Mouse (Mus musculus): Measurements from ENCODE around the gene Atp11a.

Atp11a gene

GRCm38 (mm10) chr8:12873357-12874046, 116.7 kb downstream of the Atp11a start, which contains the start of gene Mcf2l:
Mcf2l (plus strand) TSS chr8:12873806.
- peak; percentile 91 for DNase-seq (ENCODE audit: low spot score)

- no peak for DNase-seq (ENCODE audit: low spot score)
These were observed 117.5 kb downstream of the Atp11a start for GRCm38 (mm10) chr8:12874194-12874791.

- DNase-seq (ENCODE audit: low spot score), result no peak
These were observed 118.2 kb downstream of the Atp11a start for GRCm38 (mm10) chr8:12874971-12875370.

- no peak for DNase-seq (ENCODE audit: low spot score)
These were observed 120.3 kb downstream of the Atp11a start for GRCm38 (mm10) chr8:12877126-12877525.

- DNase-seq (ENCODE audit: low spot score), result no peak
These were observed 123.3 kb downstream of the Atp11a start for GRCm38 (mm10) chr8:12880163-12880562.

GRCm38 (mm10) chr8:12883051-12884004, 126.5 kb downstream of the Atp11a start:
- peak; percentile 46 for DNase-seq (ENCODE audit: low spot score)

GRCm38 (mm10) chr8:12887772-12888435, 131.1 kb downstream of the Atp11a start:
- DNase-seq (ENCODE audit: low spot score), result no peak

DNA sequence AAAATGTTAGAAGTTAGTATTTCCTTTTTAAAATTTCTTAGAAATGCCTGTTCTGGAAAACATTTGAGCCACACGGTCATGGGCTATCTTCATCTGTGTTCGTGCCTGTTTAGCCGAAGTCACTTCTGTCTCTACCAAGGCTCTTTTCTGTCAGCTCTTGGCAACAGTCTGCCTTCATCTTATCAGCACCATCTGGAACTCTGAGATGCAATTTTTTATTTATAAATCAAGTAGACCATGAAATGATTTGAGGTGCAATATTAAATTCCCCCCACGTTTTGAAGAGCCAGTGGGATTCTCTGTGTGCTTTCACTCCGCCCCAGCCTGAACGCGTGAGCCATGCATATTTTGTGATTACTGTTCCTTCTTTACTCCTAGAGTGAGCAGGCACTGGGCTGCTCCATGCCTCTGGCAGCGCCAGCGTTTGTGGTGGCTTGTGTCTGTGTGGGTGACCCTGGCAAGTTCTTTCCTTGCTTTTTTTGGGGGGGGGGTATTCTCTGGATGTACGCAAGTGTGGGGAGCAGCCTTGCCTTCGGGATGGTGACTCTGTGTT, 132.3 kb downstream of the Atp11a start:
- DNase-seq (ENCODE audit: low spot score), result no peak

DNA sequence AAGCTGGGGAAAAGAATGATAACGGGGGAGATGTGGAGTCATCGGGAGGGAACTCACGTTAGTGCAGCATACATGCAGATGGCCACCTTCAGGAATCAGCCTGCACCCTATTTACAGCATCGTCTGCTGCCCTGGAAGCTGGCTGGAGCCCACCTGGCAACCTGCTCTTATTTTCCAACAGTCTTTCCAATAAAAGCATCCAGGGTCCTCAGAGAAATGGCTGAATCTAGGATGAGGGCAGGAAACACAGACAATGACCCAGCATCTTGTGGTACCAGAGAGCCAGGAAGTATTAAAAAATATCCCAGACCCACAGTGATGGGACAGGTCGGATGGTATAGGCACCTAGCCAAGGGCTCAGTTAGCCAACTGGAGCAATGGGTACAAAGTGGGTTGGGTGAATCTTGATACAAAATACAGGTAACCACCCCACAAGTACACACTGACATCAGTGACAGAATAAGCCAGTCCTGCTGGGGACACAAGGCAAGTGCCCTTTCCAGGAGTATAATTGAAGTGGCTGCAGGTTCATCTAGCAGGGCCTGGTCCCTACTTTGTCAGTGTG, 136.2 kb downstream of the Atp11a start:
- no peak for DNase-seq (ENCODE audit: low spot score)

DNA sequence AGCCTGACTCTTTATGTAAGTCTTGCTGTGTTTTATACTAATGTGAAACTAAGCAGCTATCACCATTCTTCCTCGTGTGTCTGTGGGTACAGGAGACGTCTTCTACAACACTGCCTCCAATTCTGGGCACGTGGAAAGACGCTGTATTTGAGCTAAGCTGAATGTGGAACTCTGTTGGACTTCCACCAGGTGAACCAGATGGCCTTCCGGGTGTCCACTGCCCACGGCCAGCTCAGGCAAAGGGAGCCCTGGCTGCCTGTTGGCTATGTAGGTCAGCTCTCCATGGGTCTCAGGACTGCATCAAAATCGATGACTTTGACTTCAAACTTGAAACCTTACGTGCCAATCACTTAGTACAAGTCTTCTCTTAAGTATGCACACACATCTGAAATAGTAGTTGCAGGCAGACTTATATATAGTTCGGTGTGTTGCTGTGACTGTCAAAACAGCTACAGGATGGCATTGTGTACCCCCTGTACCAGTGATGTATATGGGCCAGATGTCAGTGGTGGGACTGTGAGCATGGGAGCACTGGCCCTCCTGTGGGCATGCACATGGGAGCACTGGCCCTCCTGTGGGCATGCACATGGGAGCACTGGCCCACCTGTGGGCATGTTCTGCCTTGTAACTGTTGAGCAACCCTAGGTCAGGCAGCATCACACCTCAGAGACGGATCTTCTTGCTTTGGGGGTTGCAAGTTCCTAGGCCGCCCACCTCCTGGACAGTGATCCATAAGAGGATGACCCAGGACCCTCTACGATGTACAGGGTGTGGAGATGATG, 137.2 kb downstream of the Atp11a start:
- no peak for DNase-seq (ENCODE audit: low spot score)

GRCm38 (mm10) chr8:12894783-12895534, 138.1 kb downstream of the Atp11a start:
- no peak for DNase-seq (ENCODE audit: low spot score)

DNA sequence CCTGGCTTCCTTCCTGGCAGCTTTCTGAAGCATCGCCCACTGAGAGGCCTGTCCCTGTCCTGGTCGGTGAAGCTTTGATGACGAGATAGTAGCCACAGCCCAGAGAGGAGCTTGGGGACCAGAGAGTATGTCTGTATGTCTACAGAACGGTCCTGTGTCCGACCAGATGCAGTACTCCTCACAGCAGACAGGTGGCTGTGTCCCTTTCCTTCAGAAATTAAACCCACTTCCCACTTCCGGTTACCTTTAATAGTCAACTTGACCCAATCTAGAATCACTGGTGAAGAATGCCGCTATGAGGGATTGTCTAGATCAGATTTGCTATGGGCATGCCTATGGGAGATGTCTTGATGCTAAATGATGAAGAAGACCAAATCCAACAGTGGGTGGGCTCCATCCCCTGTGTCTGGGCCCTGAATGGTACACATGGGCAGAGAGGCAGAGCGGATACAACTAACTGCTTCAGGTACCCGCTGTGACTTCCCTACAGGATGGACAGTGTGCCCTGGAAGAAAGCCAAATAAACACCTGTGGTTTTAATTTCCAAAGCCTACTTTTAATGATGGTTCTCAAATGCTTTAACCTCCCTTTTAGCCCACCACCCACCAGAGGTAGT, 138.8 kb downstream of the Atp11a start:
- DNase-seq (ENCODE audit: low spot score), result no peak

- peak; percentile 84 for DNase-seq (ENCODE audit: low spot score)
These were observed 139.9 kb downstream of the Atp11a start for GRCm38 (mm10) chr8:12896494-12897373.

GRCm38 (mm10) chr8:12897815-12898214, 141.0 kb downstream of the Atp11a start:
- no peak for DNase-seq (ENCODE audit: low spot score)

GRCm38 (mm10) chr8:12903790-12904415, 147.1 kb downstream of the Atp11a start:
- no peak for DNase-seq (ENCODE audit: low spot score)

GRCm38 (mm10) chr8:12905122-12905521, 148.3 kb downstream of the Atp11a start:
- DNase-seq (ENCODE audit: low spot score), result no peak

DNA sequence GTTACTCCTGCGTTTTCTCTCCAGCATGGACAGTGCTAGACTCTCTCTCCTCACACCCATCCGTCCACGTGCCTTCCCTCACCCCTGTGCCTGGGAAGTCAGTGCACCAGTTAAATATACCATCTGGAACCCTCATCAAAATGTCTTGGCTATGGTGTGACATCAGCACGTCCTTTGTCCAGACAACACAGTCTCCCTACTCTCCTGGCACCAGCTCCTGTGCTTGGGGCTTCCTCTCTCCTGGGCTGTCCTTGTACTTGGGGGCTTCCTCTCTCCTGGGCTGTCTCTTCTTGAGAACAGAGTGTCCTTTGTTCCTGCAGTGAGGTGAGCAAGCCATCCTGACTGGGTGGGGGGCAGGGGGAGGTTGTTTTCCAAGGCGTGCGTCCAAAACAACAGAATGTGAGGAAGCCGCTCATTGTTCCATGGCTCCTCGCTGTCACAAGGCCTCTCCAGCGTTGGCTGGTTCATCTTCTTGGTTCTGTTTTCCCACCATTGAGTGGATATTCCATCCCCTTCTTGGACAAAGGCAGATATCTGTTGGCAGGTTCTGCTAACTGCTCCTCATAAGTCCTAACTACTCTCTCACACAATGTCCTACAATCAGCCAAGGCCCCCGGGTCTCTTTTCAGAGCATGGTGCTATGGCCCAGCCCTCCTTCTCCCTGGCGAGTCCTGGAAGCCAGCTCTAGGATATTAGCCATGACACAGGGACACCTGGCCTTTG, 148.9 kb downstream of the Atp11a start:
- DNase-seq (ENCODE audit: low spot score), result no peak
